Mouse (Mus musculus): ENCODE measurements at regions not wholly inside any gene's neighbourhood (a gene's known extent, or its start where the extent isn't known, plus 50 kb on each side); places are given as distances from the start of the nearest gene placed in this dataset.

- Histone ChIP-seq H3K9ac (ENCODE audit: insufficient read depth, low read depth, low read length, poor library complexity, severe bottlenecking) (no peak overlapping the region), H3K4me1 (ENCODE audit: control insufficient read depth in 2 of 2, insufficient read depth in 2 of 2, low read length in 2 of 2, poor library complexity in 1 of 2) (no peaks in the 10 kb centered on the region), H3K9me3 (ENCODE audit: control insufficient read depth, insufficient read depth, low read depth, low read length) (no peaks in the 10 kb centered on the region), H3K36me3 (ENCODE audit: control insufficient read depth, insufficient read depth, low read length, poor library complexity, severe bottlenecking) (no peaks in the 10 kb centered on the region), H3K4me3 (ENCODE audit: insufficient read depth in 1 of 2, low read depth in 1 of 2, low read length in 2 of 2, poor library complexity in 1 of 2, severe bottlenecking in 1 of 2) (no peak overlapping the region), H3K27ac (ENCODE audit: insufficient read depth, low read depth, low read length, poor library complexity, severe bottlenecking) (no peak overlapping the region)
- in situ Hi-C loops (cut with MboI; ENCODE audit: low sequenced_read_pairs in 2 of 2, unreplicated experiment in 2 of 2) = no loop called here
- DNase-seq (ENCODE audit: low read depth, low spot score) = no peak
- no peak for TF ChIP-seq HCFC1 (IDR thresholded peaks at IDR 0.05; ENCODE audit: borderline replicate concordance, insufficient read depth, low read length)
These were observed 219.8 kb upstream of the Slc39a10 start for GRCm38 (mm10) chr1:47112494-47112893.

DNA sequence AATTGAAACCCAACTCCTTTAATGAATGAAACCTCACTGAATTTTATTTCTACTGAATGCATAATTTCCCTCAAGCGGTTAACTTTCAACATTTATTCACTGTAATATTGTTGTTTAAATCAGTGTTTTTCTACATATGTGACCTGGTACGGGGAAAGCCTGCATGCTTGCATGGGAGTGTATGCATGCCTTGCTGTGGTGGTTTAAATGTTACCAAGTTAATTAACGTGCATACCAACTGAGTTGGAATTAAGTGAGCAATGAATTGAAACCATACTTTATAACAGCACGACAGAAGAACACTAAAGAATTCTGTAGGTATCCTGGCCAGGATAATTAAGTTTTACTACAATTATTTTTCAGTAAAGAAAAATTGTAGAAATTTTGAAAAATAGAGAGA lies 211.4 kb upstream of the Slc39a10 start:
- Histone ChIP-seq H3K9me3 (ENCODE audit: control insufficient read depth, insufficient read depth, low read depth, low read length) (no peaks in the 10 kb centered on the region), H3K4me3 (ENCODE audit: insufficient read depth in 1 of 2, low read depth in 1 of 2, low read length in 2 of 2, poor library complexity in 1 of 2, severe bottlenecking in 1 of 2) (no peak overlapping the region), H3K4me1 (ENCODE audit: control insufficient read depth in 2 of 2, insufficient read depth in 2 of 2, low read length in 2 of 2, poor library complexity in 1 of 2) (no peaks in the 10 kb centered on the region), H3K27ac (ENCODE audit: insufficient read depth, low read depth, low read length, poor library complexity, severe bottlenecking) (no peak overlapping the region), H3K9ac (ENCODE audit: insufficient read depth, low read depth, low read length, poor library complexity, severe bottlenecking) (no peak overlapping the region), H3K36me3 (ENCODE audit: control insufficient read depth, insufficient read depth, low read length, poor library complexity, severe bottlenecking) (no peaks in the 10 kb centered on the region)
- DNase-seq (ENCODE audit: low read depth, low spot score) = no peak
- TF ChIP-seq CHD2 (IDR thresholded peaks at IDR 0.05; ENCODE audit: low read depth, low read length) (no peak), ZNF384 (IDR thresholded peaks at IDR 0.05; ENCODE audit: low read depth, low read length) (no peak), HCFC1 (IDR thresholded peaks at IDR 0.05; ENCODE audit: borderline replicate concordance, insufficient read depth, low read length) (no peak), MAFK (IDR thresholded peaks at IDR 0.05; ENCODE audit: insufficient read depth, low read depth, low read length) (no peak), ZC3H11A (IDR thresholded peaks at IDR 0.05; ENCODE audit: borderline replicate concordance, low read depth, low read length) (no peak)
- in situ Hi-C loops (cut with MboI; ENCODE audit: low sequenced_read_pairs in 2 of 2, unreplicated experiment in 2 of 2) = no loop called here

- no peaks in the 10 kb centered on the region for H3K4me1 ChIP-seq (ENCODE audit: control insufficient read depth in 2 of 2, insufficient read depth in 2 of 2, low read length in 2 of 2, poor library complexity in 1 of 2)
- no peaks in the 10 kb centered on the region for H3K36me3 ChIP-seq (ENCODE audit: control insufficient read depth, insufficient read depth, low read length, poor library complexity, severe bottlenecking)
- H3K27ac ChIP-seq (ENCODE audit: insufficient read depth, low read depth, low read length, poor library complexity, severe bottlenecking) = no peak overlapping the region
- H3K4me3 ChIP-seq (ENCODE audit: insufficient read depth in 1 of 2, low read depth in 1 of 2, low read length in 2 of 2, poor library complexity in 1 of 2, severe bottlenecking in 1 of 2) = no peak overlapping the region
- no peak overlapping the region for H3K9ac ChIP-seq (ENCODE audit: insufficient read depth, low read depth, low read length, poor library complexity, severe bottlenecking)
- no peak for TF ChIP-seq ZNF384 (IDR thresholded peaks at IDR 0.05; ENCODE audit: low read depth, low read length)
- TF ChIP-seq HCFC1 (IDR thresholded peaks at IDR 0.05; ENCODE audit: borderline replicate concordance, insufficient read depth, low read length) = no peak
- TF ChIP-seq CHD2 (IDR thresholded peaks at IDR 0.05; ENCODE audit: low read depth, low read length) = no peak
- TF ChIP-seq ZC3H11A (IDR thresholded peaks at IDR 0.05; ENCODE audit: borderline replicate concordance, low read depth, low read length) = no peak
- no peak for TF ChIP-seq MAFK (IDR thresholded peaks at IDR 0.05; ENCODE audit: insufficient read depth, low read depth, low read length)
- in situ Hi-C loops (cut with MboI; ENCODE audit: low sequenced_read_pairs in 2 of 2, unreplicated experiment in 2 of 2) = no loop called here
- DNase-seq (ENCODE audit: low read depth, low spot score) = no peak
- H3K9me3 ChIP-seq (ENCODE audit: control insufficient read depth, insufficient read depth, low read depth, low read length) = no peaks in the 10 kb centered on the region
These were observed 210.8 kb upstream of the Slc39a10 start for GRCm38 (mm10) chr1:47103321-47103988.

- H3K9me3 ChIP-seq (ENCODE audit: control insufficient read depth, insufficient read depth, low read depth, low read length) = no peaks in the 10 kb centered on the region
- DNase-seq (ENCODE audit: low read depth, low spot score) = no peak
- no peaks in the 10 kb centered on the region for H3K36me3 ChIP-seq (ENCODE audit: control insufficient read depth, insufficient read depth, low read length, poor library complexity, severe bottlenecking)
- in situ Hi-C loops (cut with MboI; ENCODE audit: low sequenced_read_pairs in 2 of 2, unreplicated experiment in 2 of 2) = no loop called here
- no peak overlapping the region for H3K9ac ChIP-seq (ENCODE audit: insufficient read depth, low read depth, low read length, poor library complexity, severe bottlenecking)
- no peak overlapping the region for H3K4me3 ChIP-seq (ENCODE audit: insufficient read depth in 1 of 2, low read depth in 1 of 2, low read length in 2 of 2, poor library complexity in 1 of 2, severe bottlenecking in 1 of 2)
- TF ChIP-seq MAFK (IDR thresholded peaks at IDR 0.05; ENCODE audit: insufficient read depth, low read depth, low read length) (no peak), ZNF384 (IDR thresholded peaks at IDR 0.05; ENCODE audit: low read depth, low read length) (no peak), CHD2 (IDR thresholded peaks at IDR 0.05; ENCODE audit: low read depth, low read length) (no peak), HCFC1 (IDR thresholded peaks at IDR 0.05; ENCODE audit: borderline replicate concordance, insufficient read depth, low read length) (no peak), ZC3H11A (IDR thresholded peaks at IDR 0.05; ENCODE audit: borderline replicate concordance, low read depth, low read length) (no peak)
- no peak overlapping the region for H3K27ac ChIP-seq (ENCODE audit: insufficient read depth, low read depth, low read length, poor library complexity, severe bottlenecking)
- H3K4me1 ChIP-seq (ENCODE audit: control insufficient read depth in 2 of 2, insufficient read depth in 2 of 2, low read length in 2 of 2, poor library complexity in 1 of 2) = no peaks in the 10 kb centered on the region
These were observed 204.7 kb upstream of the Slc39a10 start for GRCm38 (mm10) chr1:47097084-47097996.
